Comparison of ENCODE assay signal across 9 mouse cellular contexts in the genomic region with DNA sequence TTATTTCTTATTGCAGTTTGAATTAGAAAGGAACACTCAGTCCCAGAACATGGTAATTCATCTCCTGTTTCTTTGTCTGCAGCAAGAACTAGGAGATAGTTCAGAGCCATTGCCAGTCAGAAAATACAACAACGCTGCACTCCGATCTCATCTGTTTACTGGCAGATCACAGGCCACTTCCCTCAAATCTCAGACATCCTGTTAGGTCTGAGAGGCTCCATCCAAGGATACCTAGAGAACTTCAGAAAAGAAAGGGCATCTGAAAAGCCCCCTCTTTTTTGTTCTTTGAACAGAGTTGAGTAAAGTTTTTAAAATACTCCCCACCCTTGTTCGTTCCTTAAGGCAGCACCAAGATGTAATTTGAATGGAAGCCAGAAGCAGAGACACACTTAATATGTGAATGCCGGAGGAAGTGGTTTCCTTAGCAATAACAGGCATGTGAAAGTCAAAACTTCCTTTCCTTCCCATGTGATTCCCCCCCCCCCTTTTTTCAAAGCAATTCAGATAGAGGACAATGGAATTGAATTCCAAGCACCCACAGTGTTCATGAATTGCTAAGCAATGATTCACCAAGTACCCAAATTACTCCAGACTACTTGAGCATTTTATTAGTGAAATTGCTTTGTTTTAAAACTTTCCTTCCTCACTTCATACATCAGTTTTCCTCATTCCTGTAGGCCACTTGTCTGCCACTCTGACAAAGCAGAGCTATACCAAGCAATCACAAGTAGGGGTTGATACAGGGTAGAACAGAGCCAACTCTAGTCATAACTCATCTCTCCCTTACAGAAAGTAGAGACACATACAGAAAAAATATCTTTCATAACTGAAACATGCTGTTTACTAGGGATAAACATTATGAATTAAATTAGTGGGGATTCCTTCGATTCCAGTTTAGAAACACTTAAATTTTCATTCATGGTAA.
DNase-seq lines count a peak whose midpoint lies in the region; ATAC-seq and TF ChIP-seq lines count a peak whose summit lies in the region.
"Had no signal": no experiment of that assay in that cellular context is flagged by ENCODE, and none has a peak within 500 bp of the region (broad histone marks: within the 10 kb centered on the region; RNA-seq: fewer than 3 reads in every experiment).

No protein-coding gene starts in this region.

- H3K4me2 ChIP-seq in liver, postnatal 0 days (ENCODE audit: low read depth, low read length) = no peak overlapping the region
- H3K4me2 ChIP-seq in liver, embryonic 11.5 days = no peak overlapping the region
- H3K4me2 ChIP-seq: neural tube, embryonic 12.5 days had no signal

- H3K4me3 ChIP-seq in liver, postnatal 0 days (ENCODE audit: low read depth, low read length) = no peak overlapping the region
- H3K4me3 ChIP-seq in liver, embryonic 11.5 days (ENCODE audit: low read depth, low read length) = no peak overlapping the region
- H3K4me3 ChIP-seq: neural tube, embryonic 12.5 days had no signal

- peak; percentile 31 for ATAC-seq in liver, postnatal 0 days
- no peak for ATAC-seq in liver, embryonic 11.5 days (replicated peaks; ENCODE audit: low FRiP score)
- no peak for ATAC-seq in megakaryocyte-erythroid progenitor cell, adult 5-6 weeks (replicated peaks; ENCODE audit: low FRiP score, low TSS enrichment, poor library complexity, severe bottlenecking)

- H3K4me1 ChIP-seq in liver, postnatal 0 days (ENCODE audit: insufficient read depth) = no peaks in the 10 kb centered on the region
- no peaks in the 10 kb centered on the region for H3K4me1 ChIP-seq in liver, embryonic 11.5 days (replicated peaks; ENCODE audit: control insufficient read depth, insufficient read depth, low read length)
- H3K4me1 ChIP-seq: neural tube, embryonic 12.5 days had no signal

- no peaks in the 10 kb centered on the region for H3K9me3 ChIP-seq in liver, postnatal 0 days (ENCODE audit: low read length)
- H3K9me3 ChIP-seq in liver, embryonic 11.5 days (ENCODE audit: control insufficient read depth, low read length) = no peaks in the 10 kb centered on the region
- H3K9me3 ChIP-seq: neural tube, embryonic 12.5 days had no signal

- 35% methylated on average over 5 of the region's 5 CpGs for WGBS in liver, postnatal 0 days (ENCODE audit: insufficient replicate concordance)
- WGBS in liver, embryonic 11.5 days = 55% methylated on average over 5 of the region's 5 CpGs

- no peak for TF ChIP-seq CTCF in liver, postnatal 0 days (IDR thresholded peaks at IDR 0.05; ENCODE audit: low read depth)

- no peak overlapping the region for H3K9ac ChIP-seq in liver, postnatal 0 days (replicated peaks)
- H3K9ac ChIP-seq in liver, embryonic 11.5 days (ENCODE audit: low read depth, low read length) = no peak overlapping the region
- H3K9ac ChIP-seq: neural tube, embryonic 12.5 days had no signal

- intact Hi-C loops in heart, postnatal 14 days (cut with DNase I) = loop anchor here (2.0 kb wide), 2 partner anchors 54 to 76 kb away; no protein-coding TSS in a partner anchor

- peak; percentile 26 for DNase-seq in embryo, embryonic 10.5 days (ENCODE audit: low spot score)
- DNase-seq in embryo, embryonic 10 days (ENCODE audit: low spot score) = no peak
- DNase-seq in liver, postnatal 0 days = no peak
- no peak for DNase-seq in liver, embryonic 11.5 days (ENCODE audit: low spot score)
- peak; percentile 8 to 11 for DNase-seq in heart, postnatal 14 days
- DNase-seq in lung, postnatal 36 days = peak; percentile 85
- no peak for DNase-seq in gastrocnemius, postnatal 4 days (ENCODE audit: low spot score in 2 of 2)

- 0 out of 2 replicates have a peak, but pooled peaks have one; percentile 12 for TF ChIP-seq EP300 in liver, postnatal 0 days (IDR thresholded peaks at IDR 0.05; ENCODE audit: low read depth)

- no peaks in the 10 kb centered on the region for H3K27me3 ChIP-seq in liver, postnatal 0 days (ENCODE audit: insufficient read depth, low read length)
- H3K27me3 ChIP-seq in liver, embryonic 11.5 days (replicated peaks; ENCODE audit: control insufficient read depth, insufficient read depth, low read length) = no peaks in the 10 kb centered on the region
- H3K27me3 ChIP-seq: neural tube, embryonic 12.5 days had no signal

- H3K36me3 ChIP-seq in liver, postnatal 0 days (replicated peaks; ENCODE audit: insufficient read depth, low read length) = no peaks in the 10 kb centered on the region
- no peaks in the 10 kb centered on the region for H3K36me3 ChIP-seq in liver, embryonic 11.5 days (ENCODE audit: control insufficient read depth, insufficient read depth, low read length)
- H3K36me3 ChIP-seq: neural tube, embryonic 12.5 days had no signal

- H3K27ac ChIP-seq in liver, postnatal 0 days (ENCODE audit: low read depth) = 0 out of 2 replicates have a peak overlapping the region, but pooled peaks have one; percentile 18
- H3K27ac ChIP-seq in liver, embryonic 11.5 days (ENCODE audit: low read depth, low read length) = no peak overlapping the region
- H3K27ac ChIP-seq: neural tube, embryonic 12.5 days had no signal

Comparison
In these comparisons a context has a peak if more than half of its experiments do, and no peak if none do; other contexts are left out.
1. DNase-seq: peak in embryo, embryonic 10.5 days (single experiment), heart, postnatal 14 days (2 of 2) and lung, postnatal 36 days (single experiment); none in embryo, embryonic 10 days (single experiment), liver, postnatal 0 days (single experiment), liver, embryonic 11.5 days (single experiment) and gastrocnemius, postnatal 4 days (0 of 2).